Mouse (Mus musculus): ENCODE results near the gene Fam169a. TPM values are rescaled to one million over a fixed set of nuclear protein-coding genes. Genes with fewer than 3 reads are reported as not detected.
"Not testable (repeated sequence)": the region's sequence is repeated elsewhere in the genome, so short reads cannot be mapped to it uniquely, and the experiment has no call there.

Fam169a gene
- under 1 TPM; 0.66 to 0.69 TPM for polyA plus RNA-seq (2017; shearing (Covaris generic))

DNA sequence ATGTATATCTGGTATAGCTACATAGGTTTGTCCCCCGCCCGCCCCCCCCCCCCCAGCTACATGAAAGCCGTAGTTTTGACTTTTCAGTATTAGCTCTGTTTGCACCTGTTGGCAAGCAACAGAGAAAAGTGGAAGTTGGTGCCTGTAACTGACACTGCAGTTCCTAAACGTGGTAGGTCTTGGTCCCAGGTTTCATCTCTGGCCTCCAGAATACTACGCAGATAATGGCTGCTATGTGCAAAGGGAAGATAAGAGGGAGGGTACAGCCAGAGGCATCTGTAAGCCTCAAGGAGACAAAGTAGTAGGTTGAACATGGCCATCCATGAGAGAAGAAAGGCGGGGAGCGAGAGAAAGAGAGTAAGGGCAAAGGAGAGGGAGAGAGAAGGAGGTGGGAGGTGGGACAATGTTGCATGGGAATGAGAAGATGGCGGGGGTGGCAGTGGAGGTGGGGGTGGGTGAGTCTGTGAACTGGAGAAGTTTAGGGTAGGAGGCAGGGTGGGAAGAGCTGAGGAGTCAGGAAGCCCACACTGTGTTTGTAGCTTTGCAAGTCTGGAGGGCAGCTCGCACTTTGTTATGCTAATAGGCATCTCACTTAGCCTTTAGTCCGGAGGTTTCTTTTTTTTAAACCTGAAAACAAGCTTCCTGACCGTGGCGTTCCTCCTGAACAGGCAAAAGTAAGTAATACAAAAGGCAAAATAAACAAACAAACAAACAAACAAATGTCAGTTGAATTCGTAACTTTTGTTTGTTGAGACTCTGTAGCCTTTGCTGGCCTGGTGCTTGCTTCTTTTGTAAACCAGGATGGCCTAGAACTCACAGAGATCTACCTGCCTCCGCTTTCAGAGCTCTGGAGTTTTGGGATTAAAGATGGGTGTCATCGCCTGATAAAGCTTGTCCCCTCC is at the start of gene Fam169a:
Gene Fam169a, plus strand, starts transcription at position 638 of the 902 bp plus-strand sequence.
- ATAC-seq = no peak

DNA sequence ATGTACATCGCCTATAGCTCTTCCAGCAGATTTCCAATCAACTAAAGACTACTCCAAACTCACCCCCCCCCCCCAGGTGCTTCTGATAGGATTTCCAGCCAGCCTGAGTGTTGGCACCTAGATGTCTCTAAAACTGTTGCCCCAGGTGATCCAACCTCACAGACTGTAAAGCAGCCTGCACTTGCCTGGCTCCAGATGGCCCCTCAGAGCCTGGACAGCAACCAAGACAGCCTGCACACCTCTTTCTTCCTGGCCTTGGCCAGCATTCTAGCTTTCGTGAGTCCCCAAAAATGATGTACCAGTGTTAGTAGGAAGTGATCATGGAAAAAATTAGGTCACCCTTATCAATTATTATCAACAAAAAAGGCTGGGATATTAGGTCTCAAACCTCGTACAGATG is 49.4 kb upstream of the Fam169a start:
- ATAC-seq = no peak

DNA sequence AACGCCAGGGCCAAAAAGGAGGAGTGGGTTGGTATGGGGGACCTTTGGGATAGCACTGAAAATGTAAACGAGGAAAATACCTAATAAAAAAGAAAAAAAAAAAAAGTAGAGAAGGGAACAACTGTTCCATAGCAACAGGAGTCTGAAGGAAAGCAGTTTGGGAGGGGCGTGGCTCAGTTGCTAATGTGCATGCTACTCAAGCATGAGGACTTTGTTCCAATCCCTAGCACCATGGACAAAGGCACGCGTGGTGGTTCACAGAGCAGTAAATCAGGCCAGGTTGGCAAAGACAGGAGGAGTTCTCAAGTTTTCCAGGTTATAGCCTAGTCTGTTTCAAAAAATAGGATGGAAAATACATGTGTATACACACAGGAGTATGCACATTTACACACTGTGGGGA is 47.0 kb upstream of the Fam169a start:
- no peak for ATAC-seq

DNA sequence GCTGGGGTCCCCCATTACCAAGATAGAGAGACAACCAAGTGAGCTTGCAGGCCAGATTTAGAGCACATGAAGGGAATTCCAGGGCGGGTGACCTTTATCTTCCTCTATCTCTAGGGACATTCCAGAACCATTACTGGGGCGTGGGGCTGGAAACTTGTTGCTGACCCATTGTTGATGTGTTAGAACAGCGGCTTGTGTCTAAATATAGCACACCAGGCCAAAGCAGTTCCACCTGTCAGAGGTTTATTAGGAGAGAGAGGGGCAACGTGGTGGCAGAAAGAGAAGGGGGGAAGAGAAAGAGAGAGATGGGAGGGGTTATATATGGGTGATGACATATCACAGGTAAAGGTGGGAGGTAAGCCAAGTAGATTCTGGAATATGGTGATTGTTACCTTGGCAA is 45.2 kb upstream of the Fam169a start:
- ATAC-seq = no peak

DNA sequence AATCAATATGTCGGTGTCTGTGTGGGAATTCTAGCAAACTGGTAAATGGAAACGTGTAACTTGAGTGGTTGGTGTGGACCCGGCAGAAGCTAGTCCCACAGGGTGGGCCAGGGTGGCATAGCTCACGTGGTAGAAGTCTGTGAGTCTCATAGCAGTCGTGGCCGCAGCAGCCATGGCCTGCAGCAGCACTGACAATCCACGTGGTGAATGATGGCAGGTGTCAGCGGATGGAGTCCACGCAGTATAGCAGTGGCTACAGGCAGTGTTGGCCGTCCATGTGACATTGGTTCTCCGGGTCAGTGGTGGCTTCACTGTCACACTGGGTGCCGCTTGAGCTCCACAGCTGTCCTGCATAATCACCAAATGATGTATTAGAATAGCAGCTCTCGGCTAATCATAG is 37.0 kb upstream of the Fam169a start:
- no peak for ATAC-seq

DNA sequence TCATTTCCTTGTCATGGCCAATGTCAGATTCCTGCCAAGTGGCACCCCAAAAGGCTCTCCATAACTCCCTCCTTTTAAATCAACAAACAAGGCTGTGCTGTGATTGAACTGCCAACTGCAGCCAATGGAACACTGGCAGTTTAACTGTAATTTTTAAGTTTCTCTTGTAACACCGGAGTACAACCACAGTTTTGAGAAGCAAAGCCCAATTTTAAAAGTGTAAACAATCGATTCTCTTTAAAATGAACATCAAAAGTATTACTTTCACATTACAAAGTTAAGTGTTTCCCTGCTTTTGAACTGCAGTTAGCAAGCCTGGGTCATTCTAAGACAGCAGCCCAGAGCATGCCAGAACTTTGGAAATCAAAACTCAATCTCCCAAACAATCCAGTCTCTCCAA is 32.8 kb upstream of the Fam169a start, which contains the start of gene 1700029F12Rik:
Gene 1700029F12Rik, minus strand, starts transcription at position 101 of the 400 bp plus-strand sequence.
- ATAC-seq = no peak

DNA sequence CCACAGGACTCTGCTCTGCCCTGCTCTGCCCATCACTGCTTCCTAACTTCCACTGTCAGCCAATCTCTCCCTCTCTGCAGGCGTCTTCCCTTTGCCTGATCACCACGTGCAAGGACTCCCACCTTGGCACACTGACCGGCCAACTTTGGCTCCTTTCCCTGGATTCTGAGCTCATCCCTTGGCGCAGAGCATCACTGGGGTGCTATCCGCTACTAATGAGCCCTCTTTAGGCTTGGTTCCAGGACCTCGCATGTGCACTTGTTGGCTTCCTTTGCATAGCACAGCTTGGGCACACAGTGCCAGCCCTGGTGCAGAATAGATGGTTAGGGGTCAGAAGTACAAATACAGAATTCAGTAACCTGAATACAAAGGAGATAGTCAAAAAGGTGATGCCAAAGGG is 15.9 kb upstream of the Fam169a start:
- no peak for ATAC-seq

DNA sequence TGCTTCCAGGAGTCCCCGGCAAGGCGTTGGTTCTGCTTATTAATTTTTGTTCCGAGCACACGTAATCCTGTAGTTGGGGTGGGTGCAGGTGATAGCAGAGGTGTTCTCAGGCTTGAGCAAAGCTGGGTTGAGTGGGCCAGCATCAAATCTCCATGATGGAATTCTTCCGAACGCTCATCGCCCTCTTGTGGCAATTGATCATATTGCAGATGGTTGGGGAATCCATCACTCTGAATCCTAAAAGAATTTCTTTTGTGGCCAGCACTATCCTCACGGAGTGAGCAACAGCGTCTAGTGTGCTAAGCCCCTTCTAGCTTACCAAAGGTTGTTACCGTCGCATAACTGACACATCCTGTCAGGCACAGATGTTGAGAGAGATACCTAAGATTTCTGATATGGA is 14.4 kb upstream of the Fam169a start:
- ATAC-seq = no peak

DNA sequence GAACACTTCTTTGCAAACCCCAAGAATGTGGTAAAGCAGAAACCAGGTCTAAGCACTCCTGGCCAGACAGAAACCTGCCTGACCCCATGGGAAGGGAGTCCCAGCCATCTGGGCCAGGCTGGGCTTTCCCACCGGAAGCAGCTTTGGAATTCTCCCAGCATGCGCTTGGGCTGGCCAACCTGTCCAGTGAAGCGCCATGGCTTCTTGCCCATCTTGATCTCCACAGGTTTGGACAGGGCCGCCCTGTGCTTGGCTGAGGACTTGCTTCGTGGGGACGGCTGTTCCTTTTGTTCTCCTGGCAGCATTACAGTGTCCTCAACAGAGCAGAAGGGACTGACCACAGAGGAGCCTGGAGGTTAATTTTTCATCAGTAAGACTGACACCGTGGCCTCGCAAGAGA is 13.2 kb upstream of the Fam169a start:
- ATAC-seq = no peak

DNA sequence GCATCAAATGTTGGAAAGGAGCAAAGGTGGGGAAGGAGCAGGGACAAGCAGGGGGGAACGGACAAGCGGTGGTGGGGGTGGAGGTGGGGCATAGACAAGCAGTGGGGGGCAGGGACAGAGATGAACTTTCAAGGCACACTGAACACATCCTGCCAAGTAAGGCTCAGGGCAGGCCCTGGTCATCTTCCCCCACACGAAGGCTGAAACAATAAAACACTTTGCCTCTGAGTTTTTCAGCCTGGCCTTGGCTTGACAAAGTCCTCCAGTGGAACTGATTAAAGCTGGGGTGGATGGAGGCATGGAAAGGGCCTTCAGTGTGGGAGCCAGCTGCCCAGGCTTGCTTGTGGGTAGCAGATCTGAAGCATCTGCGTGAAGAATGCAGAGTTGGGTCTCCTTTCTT is 9.3 kb upstream of the Fam169a start:
- no peak for ATAC-seq

DNA sequence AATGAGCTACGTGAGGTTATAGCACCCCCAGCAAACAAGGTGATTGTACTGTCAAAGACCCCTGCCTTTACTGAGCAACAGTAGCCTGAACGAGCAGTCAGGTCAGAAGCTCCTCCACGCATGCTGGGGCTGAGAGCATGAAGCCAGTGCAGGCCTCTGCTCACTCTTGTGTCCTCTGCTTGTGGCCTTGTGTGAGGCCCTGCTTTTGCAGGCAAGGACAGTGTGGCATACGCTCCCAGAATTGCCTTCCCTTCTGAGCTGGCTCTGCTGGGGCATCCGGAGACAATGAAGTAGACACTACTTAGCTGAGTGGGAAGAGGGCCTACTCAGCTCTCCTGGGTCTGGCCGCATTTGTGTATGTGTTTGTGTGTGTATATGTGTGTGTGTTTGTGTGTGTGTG is 7.3 kb upstream of the Fam169a start:
- ATAC-seq = no peak

DNA sequence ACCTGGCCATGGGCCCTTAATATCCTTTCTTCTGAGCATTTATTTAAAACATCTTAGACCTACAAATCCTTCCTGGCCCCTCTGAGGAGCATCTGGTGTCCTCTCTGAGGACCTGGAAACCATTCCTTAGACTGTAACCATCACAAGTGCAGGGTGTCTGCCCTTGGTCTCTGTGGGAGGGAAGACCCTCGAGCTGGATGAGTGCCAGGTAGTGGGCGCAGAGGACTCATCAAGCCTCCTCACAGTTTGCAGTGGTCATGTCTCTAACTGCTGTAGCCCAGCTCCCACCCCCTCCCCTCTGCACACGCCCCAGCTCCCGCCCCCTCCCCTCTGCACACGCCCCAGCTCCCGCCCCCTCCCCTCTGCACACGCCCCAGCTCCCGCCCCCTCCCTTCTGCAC is 6.8 kb upstream of the Fam169a start:
- ATAC-seq = no peak

DNA sequence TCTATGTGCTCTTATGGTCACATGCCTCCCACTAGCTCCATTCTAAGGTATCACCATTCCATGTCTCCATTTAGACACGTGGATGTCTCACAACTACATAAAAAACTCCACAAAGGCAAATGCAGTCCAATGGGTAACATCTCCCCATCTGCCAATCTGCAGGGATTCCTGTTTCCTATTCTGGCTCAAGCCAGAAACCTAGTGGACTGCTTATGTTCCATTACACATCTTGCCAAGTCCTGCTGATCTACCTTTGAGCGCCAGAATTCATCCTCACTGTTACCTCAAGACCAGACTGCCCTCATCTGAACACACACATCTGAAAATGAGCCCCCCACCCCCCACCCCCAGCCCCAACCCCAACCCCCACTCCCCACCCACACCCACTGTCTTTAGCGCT is 4.9 kb upstream of the Fam169a start:
- no peak for ATAC-seq

DNA sequence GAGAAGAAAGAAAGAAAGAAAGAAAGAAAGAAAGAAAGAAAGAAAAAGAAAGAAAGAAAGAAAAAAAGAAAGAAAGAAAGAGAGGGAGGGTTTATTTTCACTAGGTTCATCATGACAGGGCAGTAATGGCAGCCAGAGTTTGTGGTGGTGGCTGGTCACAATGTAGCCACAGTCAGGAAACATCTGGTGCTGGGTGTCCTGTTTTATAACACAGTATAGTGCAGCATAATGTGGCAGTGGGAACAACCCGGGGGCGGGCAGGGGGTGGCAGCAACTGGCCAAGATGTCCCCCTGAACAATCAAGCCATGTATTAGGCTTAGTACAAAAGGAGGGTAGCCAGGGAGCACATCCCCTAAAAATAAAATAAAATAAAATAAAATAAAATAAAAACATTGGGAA is 3.7 kb upstream of the Fam169a start:
- no peak for ATAC-seq

DNA sequence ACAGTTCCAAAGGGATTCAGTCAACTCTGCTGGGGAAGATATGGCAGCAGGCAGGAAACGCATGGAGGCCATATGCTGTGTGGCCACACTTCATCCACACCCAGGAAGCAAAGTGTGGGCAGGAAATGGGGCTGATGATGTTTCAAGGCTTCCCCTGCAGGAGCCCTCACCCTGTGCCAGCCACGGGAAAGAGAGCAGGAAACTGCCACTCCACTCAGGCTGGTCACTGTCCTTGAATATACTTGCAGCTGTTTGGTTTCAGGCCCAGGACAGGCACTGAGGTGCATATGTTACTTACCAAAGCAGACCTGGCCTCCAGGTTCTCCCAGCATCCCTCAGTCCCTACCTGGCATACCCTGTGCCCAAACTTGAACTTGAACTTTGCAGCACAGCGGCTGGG is 2.7 kb upstream of the Fam169a start:
- ATAC-seq = no peak

DNA sequence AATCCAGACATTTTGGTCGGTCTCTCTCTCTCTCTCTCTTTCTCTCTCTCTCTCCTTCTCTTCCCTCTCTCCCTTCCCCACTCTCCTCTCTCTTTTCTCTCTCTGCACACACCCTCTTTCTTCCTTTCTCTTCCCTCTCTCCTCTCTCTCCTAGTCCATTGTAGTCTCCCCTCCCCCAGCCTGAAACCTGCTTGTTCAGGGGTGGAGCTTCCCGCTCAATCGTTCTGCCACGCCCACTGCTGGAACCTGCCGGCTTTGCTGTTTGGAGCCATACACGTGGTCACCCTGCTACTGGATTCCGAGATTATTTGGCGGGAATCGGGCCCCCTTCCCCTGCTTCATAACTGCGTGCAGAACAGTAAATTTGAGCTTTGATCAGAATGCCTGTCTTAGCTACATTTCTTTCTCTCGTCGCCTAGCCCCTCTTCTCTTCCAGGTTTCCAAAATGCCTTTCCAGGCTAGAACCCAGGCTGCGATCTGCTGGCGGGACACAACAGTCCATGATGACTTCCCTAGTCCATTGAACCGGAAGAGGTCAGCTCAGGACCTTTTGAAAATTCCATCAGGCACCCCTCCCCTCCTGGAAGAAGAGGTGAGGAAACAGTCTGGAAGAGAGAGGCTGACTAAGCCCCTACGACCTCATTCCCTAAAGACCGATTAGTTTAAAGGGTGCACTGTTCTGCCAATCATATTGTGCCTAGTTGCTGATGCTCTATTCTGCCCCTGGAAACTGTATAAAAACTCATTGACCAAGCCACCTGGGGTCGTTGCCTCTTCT is 2.1 kb upstream of the Fam169a start:
- not testable (repeated sequence) for ATAC-seq

DNA sequence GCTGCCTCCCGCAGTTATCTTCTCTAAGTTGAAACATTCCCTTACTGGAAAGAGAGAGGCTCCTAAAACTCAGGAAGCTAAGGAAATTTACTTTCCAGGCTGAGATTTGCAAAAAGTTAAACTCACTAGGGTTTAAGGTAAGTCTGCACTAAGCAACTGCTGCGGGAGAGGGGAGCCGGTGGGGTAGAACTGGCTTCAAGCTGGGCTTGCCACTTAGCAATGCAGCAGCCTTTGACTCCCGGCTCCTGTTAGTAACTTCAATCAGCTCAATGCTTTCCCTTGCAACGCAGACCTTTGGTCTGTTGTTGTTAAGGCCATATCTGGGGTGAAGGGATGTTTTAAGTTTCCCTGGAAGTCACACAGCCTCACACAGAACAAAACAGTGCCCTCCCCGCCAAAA is 605 bp downstream of the Fam169a start:
- no peak for ATAC-seq

DNA sequence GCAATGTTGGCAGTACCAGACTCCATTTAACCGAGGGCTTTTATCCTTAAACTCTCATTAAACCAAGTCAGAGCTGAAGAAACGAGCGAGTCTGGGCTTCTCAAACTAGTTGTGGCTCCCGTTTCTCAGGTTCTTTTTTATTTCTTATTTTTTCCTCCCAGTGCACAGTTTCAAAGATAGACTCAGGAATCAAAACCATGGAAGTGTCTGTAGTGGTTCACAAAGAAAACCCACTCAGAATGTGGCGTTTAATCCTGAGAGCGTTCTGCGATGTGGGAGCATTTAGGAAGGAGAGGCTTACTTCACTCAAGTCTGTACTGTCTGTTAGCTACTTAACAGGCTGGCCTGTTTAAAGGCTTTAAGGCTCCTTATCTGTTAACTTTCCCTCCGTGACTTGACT is 1.1 kb downstream of the Fam169a start:
- no peak for ATAC-seq

DNA sequence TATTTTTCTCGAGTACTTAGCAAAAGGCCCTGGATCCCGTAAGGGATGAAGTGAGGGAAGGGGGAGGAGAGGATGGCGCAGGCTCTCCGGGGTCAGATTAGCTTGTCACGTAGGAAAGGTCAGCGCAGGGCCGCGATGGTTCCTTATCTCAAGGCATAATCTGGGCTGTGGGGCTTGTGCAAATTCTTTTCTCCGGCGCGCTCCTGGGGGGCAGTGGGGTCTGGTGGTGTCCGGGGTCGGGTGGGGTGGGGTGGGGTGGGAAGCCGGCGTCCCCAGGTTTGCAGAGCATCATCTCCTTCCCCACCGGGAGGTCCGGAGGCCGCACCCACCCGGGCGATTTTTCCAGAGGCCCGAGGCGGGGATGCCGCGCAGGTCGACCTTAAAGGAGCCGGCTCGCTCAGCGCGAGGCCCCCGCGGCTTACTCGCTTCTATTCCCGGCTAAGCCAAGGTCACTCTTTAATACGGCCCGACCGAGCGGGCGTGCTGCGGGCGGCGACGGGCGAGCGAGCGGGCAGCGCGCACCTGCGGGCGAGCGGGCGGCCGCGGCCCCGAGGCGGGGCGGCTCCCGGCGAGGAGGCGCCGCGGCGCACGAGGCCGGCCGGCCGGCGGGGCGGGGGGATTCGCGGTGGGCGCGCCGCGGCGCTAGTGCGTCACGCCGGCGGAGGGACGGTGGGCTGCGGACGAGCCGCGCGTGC is 4.0 kb downstream of the Fam169a start:
- no peak for ATAC-seq

DNA sequence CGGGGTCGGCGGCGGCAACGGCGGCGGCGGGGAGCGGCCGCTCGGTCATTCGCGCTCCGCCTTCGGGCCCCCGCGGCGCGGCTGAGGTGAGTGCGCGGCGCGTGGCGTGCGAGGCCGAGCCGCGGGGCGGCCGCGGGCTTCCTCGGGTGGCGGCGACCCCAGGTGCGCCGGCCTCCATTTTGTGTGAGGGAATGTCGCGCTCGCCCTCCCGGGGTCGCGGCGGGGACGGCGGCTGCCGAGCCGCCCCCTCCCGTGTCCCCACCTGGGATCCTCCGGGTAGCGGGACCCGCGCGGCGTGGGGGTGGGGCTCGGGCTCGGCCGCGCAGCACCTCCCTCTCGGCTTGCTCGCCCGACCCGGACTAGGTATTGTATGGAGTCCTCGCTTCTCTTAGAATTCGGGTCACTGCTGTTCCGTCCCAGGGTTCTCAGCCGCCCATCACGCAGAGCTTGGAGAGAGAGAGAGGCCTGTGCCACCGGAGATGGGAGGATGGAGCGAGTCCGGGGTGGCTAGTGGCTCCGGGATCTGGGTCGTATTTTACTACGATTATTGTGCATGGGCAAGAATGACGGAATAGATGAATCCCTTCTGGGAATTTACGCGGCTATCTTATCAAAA is 4.6 kb downstream of the Fam169a start:
- no peak for ATAC-seq

DNA sequence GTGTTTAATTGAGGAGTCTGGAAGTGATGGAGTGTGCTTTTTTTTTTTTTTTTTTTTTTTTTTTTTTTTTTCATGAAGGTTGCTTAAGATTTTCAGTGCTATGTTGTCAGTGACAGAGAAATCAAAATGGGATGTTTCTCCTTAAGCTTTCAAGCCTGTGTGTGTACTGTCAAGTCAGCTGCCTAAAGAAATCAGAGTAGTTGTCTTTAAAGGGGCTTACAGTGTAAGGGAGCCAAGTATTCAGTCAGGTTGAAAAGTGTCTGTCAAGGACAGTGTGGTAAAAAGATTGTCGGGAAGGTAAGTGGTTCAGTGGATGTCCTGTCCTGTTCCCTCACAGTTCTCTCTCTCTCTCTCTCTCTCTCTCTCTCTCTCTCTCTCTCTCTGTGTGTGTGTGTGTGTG is 6.4 kb downstream of the Fam169a start:
- no peak for ATAC-seq

DNA sequence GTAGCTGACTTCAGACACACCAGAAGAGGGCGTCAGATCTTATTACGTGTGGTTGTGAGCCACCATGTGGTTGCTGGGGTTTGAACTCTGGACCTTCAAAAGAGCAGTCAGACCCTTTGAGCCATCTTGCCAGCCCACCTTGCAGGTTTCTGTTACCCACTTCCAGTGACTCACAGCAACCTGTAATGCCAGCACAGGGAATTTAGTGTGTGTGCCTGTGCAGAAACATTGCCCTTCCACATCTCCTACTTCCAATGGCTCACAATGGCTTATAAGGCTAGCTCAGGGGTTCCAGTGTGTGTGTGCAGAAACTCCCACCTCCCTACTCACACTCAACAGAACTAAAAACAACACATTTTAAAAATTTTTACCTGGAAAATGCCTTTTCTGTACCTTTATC is 10.5 kb downstream of the Fam169a start:
- ATAC-seq = no peak

DNA sequence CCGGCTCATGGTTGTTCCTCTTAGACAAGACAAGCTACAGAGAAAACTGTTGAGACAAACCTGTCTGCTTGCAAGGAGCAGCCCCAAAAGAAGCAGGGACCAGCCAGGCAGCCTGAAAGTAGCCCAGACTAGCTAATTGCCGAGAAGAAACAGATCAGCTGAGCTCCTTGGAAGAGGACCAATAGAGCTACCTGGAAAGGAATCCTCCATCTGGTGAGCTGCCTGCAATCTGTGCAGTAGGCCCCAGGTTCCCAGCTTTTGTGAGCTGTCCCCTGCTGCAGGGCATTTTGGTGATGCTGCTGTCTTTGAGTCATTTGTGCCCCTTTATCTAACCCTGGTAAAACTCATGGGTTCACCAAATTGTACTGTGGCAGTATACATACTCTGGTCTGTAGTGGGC is 13.1 kb downstream of the Fam169a start:
- ATAC-seq = no peak
